Mouse (Mus musculus) heart, embryonic 12.5 days (tissue): ENCODE results near the gene Dgcr8. TPM values are rescaled to one million over a fixed set of nuclear protein-coding genes. Genes with fewer than 3 reads are reported as not detected.
A peak's percentile ranks its signal among the peaks of the same experiment; 100 is the strongest.

Experiments
- ATAC-seq: fragments of 200-750 bp; cut with Nextera tagmentation; 2 replicates; pipeline ENCODE4 v1.8.0; 2017; ENCODE audit warnings: moderate TSS enrichment, moderate library complexity; ENCODE audit not compliant: insufficient number of reproducible peaks, low FRiP score
- H3K27ac ChIP-seq: fragments of 300-500 bp; sonication (generic); 2 replicates; pipeline ENCODE4 v1.5.1; 2016; ENCODE audit warnings: mild to moderate bottlenecking, moderate library complexity; ENCODE audit not compliant: poor library complexity, severe bottlenecking
- H3K27me3 ChIP-seq: fragments of 300-500 bp; sonication (generic); replicated peaks from 2 replicates; pipeline ENCODE4 v1.6.1; 2016; ENCODE audit warnings: mild to moderate bottlenecking, moderate library complexity
- H3K36me3 ChIP-seq: fragments of 300-500 bp; sonication (generic); 2 replicates; pipeline ENCODE4 v1.6.1; 2016; ENCODE audit warnings: mild to moderate bottlenecking, moderate library complexity
- H3K4me1 ChIP-seq: fragments of 300-500 bp; sonication (generic); replicated peaks from 2 replicates; pipeline ENCODE4 v1.6.1; 2016; ENCODE audit warnings: mild to moderate bottlenecking
- H3K4me2 ChIP-seq: fragments of 300-500 bp; sonication (generic); 2 replicates; pipeline ENCODE4 v1.6.1; 2016; ENCODE audit warnings: mild to moderate bottlenecking, moderate library complexity
- H3K4me3 ChIP-seq: fragments of 300-500 bp; sonication (generic); 2 replicates; pipeline ENCODE4 v1.5.1; 2016; ENCODE audit warnings: mild to moderate bottlenecking
- H3K9ac ChIP-seq: fragments of 300-500 bp; sonication (generic); 2 replicates; pipeline ENCODE4 v1.6.1; 2016; ENCODE audit warnings: mild to moderate bottlenecking, moderate library complexity
- H3K9me3 ChIP-seq: fragments of 300-500 bp; sonication (generic); replicated peaks from 2 replicates; pipeline ENCODE4 v1.6.1; 2016; ENCODE audit warnings: mild to moderate bottlenecking, moderate library complexity
- WGBS: fragments of 180-500 bp; shearing (Covaris S2); methylation state at CpG from one replicate; pipeline ENCODE4 v1.1.7; 2016; 5-methylcytosine and 5-hydroxymethylcytosine counted together
- polyA plus RNA-seq: library from polyadenylated mRNA; unstranded; fragments of >200 nt; fragmentation: Nextera tagmentation; extraction: Ambion mirVana; gene quantifications from 2 replicates; pipeline ENCODE4 v1.2.1, GENCODE M21; 2016

The Dgcr8 gene
- polyA plus RNA-seq, 1 experiment from 2014 or later = 24.9 TPM

- H3K9me3 ChIP-seq = no peaks in the 10 kb centered on the region
- H3K27ac ChIP-seq = peak overlapping the region; percentile 91
- H3K27me3 ChIP-seq = no peaks in the 10 kb centered on the region
- peaks cover 65% of the 10 kb centered on the region for H3K36me3 ChIP-seq
- peak overlapping the region; percentile 85 for H3K9ac ChIP-seq
- peaks cover 37% of the 10 kb centered on the region for H3K4me1 ChIP-seq
- peak overlapping the region; percentile 93 for H3K4me2 ChIP-seq
- peak overlapping the region; percentile 86 for H3K4me3 ChIP-seq
- 0 out of 2 replicates have a peak, but pooled peaks have one; percentile 3 for ATAC-seq
- 4% methylated on average over 27 of the region's 27 CpGs for WGBS
Measured at GRCm38 (mm10) chr16:18249364-18249967, 39.6 kb downstream of the Dgcr8 start.

GRCm38 (mm10) chr16:18248433-18249363, 40.3 kb downstream of the Dgcr8 start, which contains the start of the genes Trmt2a and Ranbp1:
Gene Trmt2a, plus strand, starts transcription at chr16:18248679.
Gene Ranbp1, minus strand, starts transcription at chr16:18248732.
- Histone ChIP-seq H3K9me3 (no peaks in the 10 kb centered on the region), H3K4me2 (peak within 1 kb of the TSS; percentile 93), H3K9ac (peak within 1 kb of the TSS; percentile 96), H3K27ac (peak within 1 kb of the TSS; percentile 91), H3K4me1 (peaks cover 37% of the 10 kb centered on the region), H3K27me3 (no peaks in the 10 kb centered on the region), H3K36me3 (peaks cover 64% of the 10 kb centered on the region), H3K4me3 (peak within 1 kb of the TSS; percentile 86)
- WGBS = under 1% methylated on average over 98 of the region's 102 CpGs
- ATAC-seq = peak; percentile 93

- Histone ChIP-seq H3K9me3 (no peaks in the 10 kb centered on the region), H3K4me3 (peak overlapping the region; percentile 86), H3K27me3 (no peaks in the 10 kb centered on the region), H3K4me2 (peak overlapping the region; percentile 93), H3K9ac (peak overlapping the region; percentile 96), H3K4me1 (peaks cover 37% of the 10 kb centered on the region), H3K36me3 (peaks cover 64% of the 10 kb centered on the region), H3K27ac (peak overlapping the region; percentile 90)
- under 1% methylated on average over 33 of the region's 33 CpGs for WGBS
- peak; percentile 6; the same call in 1 of the 2 replicates for ATAC-seq
Measured at GRCm38 (mm10) chr16:18247521-18248399, 41.3 kb downstream of the Dgcr8 start.

- no peak for ATAC-seq
- 92% methylated on average over 10 of the region's 10 CpGs for WGBS
- peaks cover 88% of the 10 kb centered on the region for H3K36me3 ChIP-seq
- H3K9me3 ChIP-seq = no peaks in the 10 kb centered on the region
- no peaks in the 10 kb centered on the region for H3K27me3 ChIP-seq
- H3K4me1 ChIP-seq = peaks cover 6% of the 10 kb centered on the region
- no peak overlapping the region for H3K9ac ChIP-seq
- H3K4me2 ChIP-seq = no peak overlapping the region
- no peak overlapping the region for H3K4me3 ChIP-seq
- H3K27ac ChIP-seq = no peak overlapping the region
Measured at GRCm38 (mm10) chr16:18241581-18241980, 47.5 kb downstream of the Dgcr8 start.

DNA sequence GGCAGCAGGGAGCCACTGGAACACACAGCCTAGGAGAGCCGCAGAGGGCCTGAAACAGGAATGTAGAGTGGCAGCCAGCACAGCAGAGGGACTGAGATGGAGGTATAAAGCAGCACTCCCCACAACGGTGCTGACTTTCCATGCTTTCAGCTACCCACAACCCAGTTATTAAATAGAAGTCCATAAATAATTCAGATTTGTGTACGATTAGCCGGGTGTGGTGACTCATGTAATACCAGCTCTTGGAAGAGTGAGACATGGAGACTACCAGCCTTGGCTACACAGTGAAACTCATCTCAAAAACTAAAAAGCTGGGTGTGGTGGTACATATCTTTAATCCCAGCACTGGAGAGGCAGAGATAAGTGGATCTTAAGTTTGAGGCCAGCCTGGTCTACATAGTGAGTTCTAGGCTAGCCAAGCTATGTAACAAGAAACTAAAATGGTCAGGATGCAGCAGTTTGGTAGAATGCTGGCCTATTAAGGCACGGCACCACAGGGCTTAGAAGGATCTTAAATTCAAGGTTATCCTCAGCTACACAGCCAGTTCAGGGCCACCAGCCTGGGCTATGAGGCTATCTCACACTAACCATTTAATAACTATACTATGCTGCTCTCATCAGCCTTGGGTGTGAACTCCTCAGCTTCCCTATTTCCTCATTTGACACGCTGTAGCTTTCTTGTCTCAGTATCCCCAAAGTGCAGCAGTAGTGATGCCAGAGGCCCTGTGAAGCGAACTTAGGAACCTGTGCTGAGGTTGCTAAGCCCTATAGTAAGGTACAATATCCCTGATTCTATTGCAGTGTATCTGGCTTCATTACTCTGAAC, 52.2 kb downstream of the Dgcr8 start:
- H3K9me3 ChIP-seq = no peaks in the 10 kb centered on the region
- peaks cover 45% of the 10 kb centered on the region for H3K36me3 ChIP-seq
- ATAC-seq = no peak
- H3K27me3 ChIP-seq = no peaks in the 10 kb centered on the region
- peak overlapping the region; percentile 92; the same call in 1 of the 2 replicates for H3K27ac ChIP-seq
- peak overlapping the region; percentile 91; the same call in 1 of the 2 replicates for H3K4me2 ChIP-seq
- H3K4me1 ChIP-seq = peaks cover 31% of the 10 kb centered on the region
- peak overlapping the region; percentile 87; the same call in 1 of the 2 replicates for H3K9ac ChIP-seq
- no peak overlapping the region for H3K4me3 ChIP-seq
- 78% methylated on average over 7 of the region's 7 CpGs for WGBS

DNA sequence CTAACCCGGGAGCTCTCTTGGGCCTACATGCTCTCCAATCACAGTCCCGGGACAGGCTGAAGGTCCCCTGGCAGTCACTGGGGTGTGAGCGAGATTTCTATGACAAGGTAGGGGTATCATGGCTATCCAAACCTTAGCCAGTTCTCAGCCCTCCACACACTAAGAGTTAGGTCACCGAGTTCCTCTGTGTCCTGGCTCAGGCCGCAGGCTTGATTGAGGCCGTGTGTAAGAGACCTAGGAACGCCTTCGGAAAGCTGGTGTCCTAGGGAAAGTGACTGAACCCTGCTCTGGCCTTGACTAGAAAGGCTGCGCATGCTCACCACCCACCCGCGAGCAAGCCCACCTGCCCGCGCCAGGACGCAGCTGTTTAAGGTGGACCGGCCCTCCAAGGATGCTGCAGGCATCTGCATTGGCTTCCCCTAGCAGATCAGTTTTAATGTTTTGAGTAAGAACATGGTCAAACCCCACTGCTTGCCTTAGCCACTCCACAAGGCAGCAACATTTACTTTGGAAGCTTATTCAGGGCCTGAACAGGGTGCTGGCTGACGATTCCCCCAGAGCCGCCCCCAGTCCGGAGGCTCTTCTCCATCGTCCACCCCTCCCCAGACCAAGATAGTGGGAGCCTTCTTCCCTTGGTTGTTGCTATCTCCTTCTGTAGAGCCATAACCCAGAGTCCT, 53.5 kb downstream of the Dgcr8 start:
- Histone ChIP-seq H3K9ac (peak overlapping the region; percentile 87), H3K27me3 (no peaks in the 10 kb centered on the region), H3K4me3 (peak overlapping the region; percentile 88), H3K4me2 (peak overlapping the region; percentile 91), H3K36me3 (peaks cover 32% of the 10 kb centered on the region), H3K9me3 (no peaks in the 10 kb centered on the region), H3K4me1 (peaks cover 44% of the 10 kb centered on the region), H3K27ac (peak overlapping the region; percentile 92)
- ATAC-seq = peak; percentile 54
- WGBS = 5% methylated on average over 19 of the region's 19 CpGs

- Histone ChIP-seq H3K4me3 (peak within 1 kb of the TSS; percentile 88), H3K4me2 (peak within 1 kb of the TSS; percentile 91), H3K36me3 (peaks cover 25% of the 10 kb centered on the region), H3K9ac (peak within 1 kb of the TSS; percentile 87), H3K4me1 (peaks cover 51% of the 10 kb centered on the region), H3K27me3 (no peaks in the 10 kb centered on the region), H3K9me3 (no peaks in the 10 kb centered on the region), H3K27ac (peak within 1 kb of the TSS; percentile 92)
- 1% methylated on average over 78 of the region's 79 CpGs for WGBS
- ATAC-seq = peak; percentile 81
Measured at GRCm38 (mm10) chr16:18234671-18235388, 54.2 kb downstream of the Dgcr8 start, which contains the start of gene Zdhhc8. Gene Zdhhc8, minus strand, starts transcription at chr16:18235136.

DNA sequence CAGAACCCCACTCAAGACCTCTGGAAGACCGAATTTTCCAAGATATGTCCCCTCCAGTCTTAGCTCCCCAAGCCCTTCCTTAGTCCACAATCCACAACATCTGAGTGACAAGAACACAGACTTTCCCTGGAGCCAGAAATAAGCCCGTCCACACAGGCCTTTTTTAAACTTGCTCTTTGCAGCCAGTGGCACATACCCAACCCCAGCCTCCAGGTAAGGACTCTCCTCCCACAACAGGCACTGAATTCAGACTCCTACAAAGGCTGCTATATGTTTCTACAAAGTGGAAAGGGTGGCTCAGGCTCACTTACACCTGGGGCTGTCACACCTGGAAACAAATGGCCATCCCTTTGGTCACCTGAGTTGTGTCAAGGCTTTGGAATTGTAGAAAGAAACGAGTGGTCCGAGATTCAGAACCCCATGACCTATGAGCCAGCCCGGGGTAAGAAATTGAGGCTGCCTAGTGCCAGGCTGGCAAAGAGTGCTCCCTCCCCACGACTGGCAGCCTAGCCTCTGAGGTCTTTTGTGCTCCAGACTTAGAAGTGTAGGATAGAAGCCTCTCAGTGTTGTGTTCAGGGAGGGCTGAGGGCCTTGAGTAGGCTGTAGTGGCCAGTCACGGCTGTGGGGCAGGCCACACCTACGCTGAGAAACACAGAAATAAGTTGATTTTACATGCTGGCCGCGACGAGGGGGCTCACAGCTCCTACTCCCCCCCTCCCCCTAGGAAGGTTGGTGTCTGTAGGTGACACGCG, 55.0 kb downstream of the Dgcr8 start:
- H3K27me3 ChIP-seq = no peaks in the 10 kb centered on the region
- peak overlapping the region; percentile 92 for H3K27ac ChIP-seq
- ATAC-seq = peak; percentile 8; the same call in 1 of the 2 replicates
- H3K9ac ChIP-seq = peak overlapping the region; percentile 87
- H3K4me1 ChIP-seq = peaks cover 58% of the 10 kb centered on the region
- H3K4me2 ChIP-seq = peak overlapping the region; percentile 91
- 19% methylated on average over 13 of the region's 13 CpGs for WGBS
- no peaks in the 10 kb centered on the region for H3K9me3 ChIP-seq
- H3K4me3 ChIP-seq = peak overlapping the region; percentile 88
- peaks cover 20% of the 10 kb centered on the region for H3K36me3 ChIP-seq
